Mouse (Mus musculus) bone marrow macrophage, adult 2 months (primary cell): ENCODE data around the gene BC005561.

Experiments
- CTCF ChIP-seq: IDR thresholded peaks from 2 replicates; pipeline ENCODE4 v1.5.1; 2012; ENCODE audit warnings: low read depth, mild to moderate bottlenecking, low read length, moderate library complexity
- POLR2A ChIP-seq: IDR thresholded peaks from 2 replicates; pipeline ENCODE4 v1.6.1; 2012; ENCODE audit warnings: mild to moderate bottlenecking, low read depth, low read length, borderline replicate concordance

- no peak for TF ChIP-seq CTCF
- no peak for TF ChIP-seq POLR2A
Observed at GRCm38 (mm10) chr5:104482856-104483255, 25.3 kb upstream of the BC005561 start.
